Mouse (Mus musculus) MEL (cell line): ENCODE results near the gene Ddo. TPM values are rescaled to one million over a fixed set of nuclear protein-coding genes. Genes with fewer than 3 reads are reported as not detected.

Experiments used
- DNase-seq: peaks from one replicate; pipeline ENCODE4 v3.0.0; 2011; ENCODE audit warnings: low read depth, low spot score
- H3K27ac ChIP-seq: 2 replicates; pipeline ENCODE4 v1.5.1; 2012; ENCODE audit warnings: low read depth, mild to moderate bottlenecking, control low read depth, low read length, moderate library complexity; ENCODE audit not compliant: control insufficient read depth
- H3K27me3 ChIP-seq, 2 experiments: fragments of 150-350 bp in 1 of 2; sonication (generic) in 1 of 2; 2 replicates each; pipeline ENCODE4 v1.6.1; 2012; ENCODE audit warnings: low read length in 2 of 2, mild to moderate bottlenecking in 2 of 2, improper control_type of control experiment in 1 of 2, moderate library complexity in 1 of 2; ENCODE audit not compliant: insufficient read depth in 2 of 2, control insufficient read depth in 1 of 2
- H3K36me3 ChIP-seq, 2 experiments: 2 replicates each; pipeline ENCODE4 v1.6.1; 2012 to 2014; ENCODE audit warnings: low read length in 2 of 2, improper control_type of control experiment in 1 of 2, inconsistent platforms in 1 of 2, mild to moderate bottlenecking in 1 of 2; ENCODE audit not compliant: insufficient read depth in 2 of 2, control insufficient read depth in 1 of 2
- H3K4me1 ChIP-seq, 2 experiments: fragments of 150-350 bp in 1 of 2; sonication (generic) in 1 of 2; 2 replicates each; pipeline ENCODE4 v1.6.1; 2012; ENCODE audit warnings: low read length in 2 of 2, improper control_type of control experiment in 1 of 2, mild to moderate bottlenecking in 1 of 2; ENCODE audit not compliant: insufficient read depth in 2 of 2, control insufficient read depth in 1 of 2
- H3K4me3 ChIP-seq, 2 experiments: fragments of 150-350 bp in 1 of 2; sonication (generic) in 1 of 2; 2 replicates each; pipeline ENCODE4 v1.5.1; 2012; ENCODE audit warnings: low read depth in 2 of 2, low read length in 2 of 2, mild to moderate bottlenecking in 2 of 2, moderate library complexity in 2 of 2, control low read depth in 1 of 2, improper control_type of control experiment in 1 of 2; ENCODE audit not compliant: control insufficient read depth in 1 of 2, insufficient read depth in 1 of 2
- H3K79me2 ChIP-seq: 2 replicates; pipeline ENCODE4 v1.6.1; 2012; ENCODE audit warnings: mild to moderate bottlenecking, low read length, moderate library complexity; ENCODE audit not compliant: control insufficient read depth, poor library complexity, insufficient read depth
- H3K9ac ChIP-seq: 2 replicates; pipeline ENCODE4 v1.6.1; 2012; ENCODE audit warnings: low read depth, mild to moderate bottlenecking, control low read depth, low read length, moderate library complexity; ENCODE audit not compliant: control insufficient read depth, poor library complexity, severe bottlenecking
- H3K9me3 ChIP-seq: fragments of 150-350 bp; sonication (generic); replicated peaks from 2 replicates; pipeline ENCODE4 v1.6.1; 2012; ENCODE audit warnings: mild to moderate bottlenecking, low read length, improper control_type of control experiment, moderate library complexity; ENCODE audit not compliant: insufficient read depth
- ETS1 ChIP-seq: IDR thresholded peaks from 2 replicates; pipeline ENCODE4 v1.6.1; 2012; ENCODE audit warnings: low read depth, mild to moderate bottlenecking, inconsistent platforms, low read length, improper control_type of control experiment, moderate library complexity
- GABPA ChIP-seq: IDR thresholded peaks from 2 replicates; pipeline ENCODE4 v1.6.1; 2012; ENCODE audit warnings: low read depth, mild to moderate bottlenecking, inconsistent platforms, low read length, improper control_type of control experiment, moderate library complexity
- GATA1 ChIP-seq: IDR thresholded peaks from 2 replicates; pipeline ENCODE4 v1.6.1; 2011; ENCODE audit warnings: low read depth, low read length, improper control_type of control experiment
- JUND ChIP-seq: IDR thresholded peaks from 2 replicates; pipeline ENCODE4 v1.6.1; 2011; ENCODE audit warnings: low read depth, mild to moderate bottlenecking, improper control_type of control experiment, low read length
- KAT2A ChIP-seq: conservative IDR thresholded peaks from 2 replicates; pipeline ENCODE4 v1.6.1; 2012; ENCODE audit warnings: low read depth, low read length, improper control_type of control experiment, inconsistent platforms
- MAFK ChIP-seq: IDR thresholded peaks from 2 replicates; pipeline ENCODE4 v1.6.1; 2011; ENCODE audit warnings: low read depth, mild to moderate bottlenecking, low read length, improper control_type of control experiment, borderline replicate concordance
- MAX ChIP-seq: IDR thresholded peaks from 2 replicates; pipeline ENCODE4 v1.6.1; 2011; ENCODE audit warnings: low read length, improper control_type of control experiment
- MXI1 ChIP-seq: IDR thresholded peaks from 2 replicates; pipeline ENCODE4 v1.6.1; 2011; ENCODE audit warnings: mild to moderate bottlenecking, low read depth, low read length, improper control_type of control experiment
- MYC ChIP-seq: IDR thresholded peaks from 2 replicates; pipeline ENCODE4 v1.6.1; 2011; ENCODE audit warnings: low read depth, mild to moderate bottlenecking, low read length, improper control_type of control experiment, moderate library complexity
- POLR2A ChIP-seq, 2 experiments: IDR thresholded peaks; 2 replicates each; pipeline ENCODE4 v1.6.1; 2011 to 2012; ENCODE audit warnings: low read length in 2 of 2, mild to moderate bottlenecking in 2 of 2, control low read depth in 1 of 2, improper control_type of control experiment in 1 of 2, low read depth in 1 of 2, moderate library complexity in 1 of 2; ENCODE audit not compliant: control insufficient read depth in 1 of 2, insufficient read depth in 1 of 2, poor library complexity in 1 of 2
- RAD21 ChIP-seq: IDR thresholded peaks from 2 replicates; pipeline ENCODE4 v1.6.1; 2011; ENCODE audit warnings: mild to moderate bottlenecking, low read depth, low read length, improper control_type of control experiment
- RCOR1 ChIP-seq: IDR thresholded peaks from 2 replicates; pipeline ENCODE4 v1.6.1; 2012; ENCODE audit warnings: low read depth, mild to moderate bottlenecking, inconsistent platforms, low read length, improper control_type of control experiment
- TAL1 ChIP-seq: IDR thresholded peaks from 2 replicates; pipeline ENCODE4 v1.6.1; 2012; ENCODE audit warnings: mild to moderate bottlenecking, inconsistent platforms, low read length, moderate library complexity, mixed read lengths
- UBTF ChIP-seq: IDR thresholded peaks from 2 replicates; pipeline ENCODE4 v1.6.1; 2012; ENCODE audit warnings: low read depth, mild to moderate bottlenecking, inconsistent platforms, low read length, improper control_type of control experiment, moderate library complexity, borderline replicate concordance; ENCODE audit not compliant: insufficient read depth
- USF1 ChIP-seq: IDR thresholded peaks from 2 replicates; pipeline ENCODE4 v1.6.1; 2014; ENCODE audit warnings: low read depth, mild to moderate bottlenecking, inconsistent platforms, low read length, improper control_type of control experiment, moderate library complexity
- USF2 ChIP-seq, 2 experiments: IDR thresholded peaks; 2 replicates each; pipeline ENCODE4 v1.6.1; 2011 to 2012; ENCODE audit warnings: improper control_type of control experiment in 2 of 2, low read length in 2 of 2, borderline replicate concordance in 1 of 2, inconsistent platforms in 1 of 2, low read depth in 1 of 2, mild to moderate bottlenecking in 1 of 2; ENCODE audit not compliant: insufficient read depth in 1 of 2
- ZC3H11A ChIP-seq: IDR thresholded peaks from 2 replicates; pipeline ENCODE4 v1.6.1; 2012; ENCODE audit warnings: low read depth, mild to moderate bottlenecking, inconsistent platforms, low read length, improper control_type of control experiment
- ZKSCAN1 ChIP-seq: IDR thresholded peaks from 2 replicates; pipeline ENCODE4 v1.6.1; 2012; ENCODE audit warnings: low read depth, mild to moderate bottlenecking, inconsistent platforms, low read length, improper control_type of control experiment, moderate library complexity
- ZMIZ1 ChIP-seq: IDR thresholded peaks from 2 replicates; pipeline ENCODE4 v1.6.1; 2012; ENCODE audit warnings: low read depth, mild to moderate bottlenecking, inconsistent platforms, low read length, improper control_type of control experiment, moderate library complexity
- ZNF384 ChIP-seq: IDR thresholded peaks from 2 replicates; pipeline ENCODE4 v1.6.1; 2012; ENCODE audit warnings: low read depth, mild to moderate bottlenecking, inconsistent platforms, low read length, improper control_type of control experiment
- polyA plus RNA-seq, 2 experiments: library from polyadenylated mRNA; stranded (reverse) in 1 of 2; unstranded in 1 of 2; fragments of >175 nt in 1 of 2; fragments of >200 nt in 1 of 2; gene quantifications; 2 replicates each; pipeline versions ENCODE4 v1.2.1 to v1.2.4; 2012; ENCODE audit warnings: low replicate concordance in 2 of 2, low read depth in 1 of 2; ENCODE audit not compliant: insufficient read length in 2 of 2, insufficient read depth in 1 of 2, missing spikeins in 1 of 2
- total RNA-seq: library from RNA; depleted of rRNA; stranded (reverse); fragments of 300-350 nt; gene quantifications from 2 replicates; pipeline ENCODE4 v1.2.3, GENCODE M21; 2012

Gene Ddo
- total and polyA plus RNA-seq, 3 experiments = 0.04 TPM; not detected in 2

- Histone ChIP-seq H3K4me3 (no peak overlapping the region), H3K27me3 (peaks cover 0 to 3% of the 10 kb centered on the region in 2 experiments; a peak in 2 of 4 replicates), H3K27ac (no peak overlapping the region), H3K79me2 (no peaks in the 10 kb centered on the region), H3K36me3 (no peaks in the 10 kb centered on the region), H3K9ac (no peak overlapping the region), H3K4me1 (no peaks in the 10 kb centered on the region), H3K9me3 (no peaks in the 10 kb centered on the region)
- DNase-seq = no peak
- no peak for TF ChIP-seq ETS1
- no peak for TF ChIP-seq USF2 (IDR thresholded peaks at IDR 0.05; ENCODE audit: borderline replicate concordance in 1 of 2, insufficient read depth in 1 of 2, low read depth in 1 of 2, low read length in 2 of 2)
- no peak for TF ChIP-seq MYC
- no peak for TF ChIP-seq MAX
- TF ChIP-seq MXI1 = no peak
- no peak for TF ChIP-seq ZMIZ1
- no peak for TF ChIP-seq GABPA
- no peak for TF ChIP-seq MAFK
- TF ChIP-seq ZC3H11A = no peak
- TF ChIP-seq TAL1 = no peak
- no peak for TF ChIP-seq UBTF
- TF ChIP-seq RAD21 = no peak
- no peak for TF ChIP-seq RCOR1
- no peak for TF ChIP-seq USF1
- no peak for TF ChIP-seq GATA1
- TF ChIP-seq POLR2A (IDR thresholded peaks at IDR 0.05; ENCODE audit: control insufficient read depth in 1 of 2, insufficient read depth in 1 of 2, low read depth in 1 of 2, low read length in 2 of 2, poor library complexity in 1 of 2) = no peak
- TF ChIP-seq ZKSCAN1 = no peak
- no peak for TF ChIP-seq JUND
- no peak for TF ChIP-seq ZNF384
Observed at GRCm38 (mm10) chr10:40641901-40642300, 12.1 kb downstream of the Ddo start.

- Histone ChIP-seq H3K27me3 (no peaks in the 10 kb centered on the region; a peak in 1 of 4 replicates), H3K9me3 (no peaks in the 10 kb centered on the region), H3K9ac (no peak overlapping the region), H3K36me3 (no peaks in the 10 kb centered on the region), H3K4me1 (no peaks in the 10 kb centered on the region), H3K79me2 (no peaks in the 10 kb centered on the region), H3K27ac (no peak overlapping the region), H3K4me3 (no peak overlapping the region)
- DNase-seq = no peak
- no peak for TF ChIP-seq MXI1
- no peak for TF ChIP-seq MYC
- no peak for TF ChIP-seq KAT2A
- no peak for TF ChIP-seq TAL1
- no peak for TF ChIP-seq POLR2A (IDR thresholded peaks at IDR 0.05; ENCODE audit: control insufficient read depth in 1 of 2, insufficient read depth in 1 of 2, low read depth in 1 of 2, low read length in 2 of 2, poor library complexity in 1 of 2)
Observed at GRCm38 (mm10) chr10:40643126-40643525, 13.3 kb downstream of the Ddo start.
